Mouse (Mus musculus): ENCODE results near the gene Cog3.

The Cog3 gene

GRCm38 (mm10) chr14:75676316-75676715, 78.0 kb downstream of the Cog3 start:
- DNase-seq: no peak

DNA sequence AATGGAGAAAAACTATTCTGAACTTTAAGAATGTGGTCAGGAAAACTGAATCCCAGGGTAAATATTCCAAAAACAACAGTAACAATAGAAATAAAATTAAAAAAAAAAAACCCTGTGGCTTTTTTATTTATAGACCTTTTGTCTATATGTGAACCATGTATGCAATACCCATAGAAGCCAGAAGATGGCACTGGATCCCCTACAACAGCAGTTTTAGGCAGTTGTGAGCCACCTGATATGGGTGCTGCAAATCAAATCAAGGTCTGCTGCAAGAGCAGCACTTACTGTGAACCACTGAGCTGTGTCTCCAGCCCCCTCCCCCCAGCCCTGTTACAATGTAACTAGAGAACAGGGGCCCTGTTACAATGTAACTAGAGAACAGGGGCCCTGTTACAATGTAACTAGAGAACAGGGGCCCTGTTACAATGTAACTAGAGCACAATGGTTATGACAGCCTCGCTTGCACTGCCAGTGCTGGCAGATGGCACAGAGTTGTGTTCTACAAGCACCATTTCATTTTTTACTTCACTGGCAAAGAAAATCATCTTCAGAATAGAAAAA, 85.2 kb downstream of the Cog3 start:
- DNase-seq: no peak

DNA sequence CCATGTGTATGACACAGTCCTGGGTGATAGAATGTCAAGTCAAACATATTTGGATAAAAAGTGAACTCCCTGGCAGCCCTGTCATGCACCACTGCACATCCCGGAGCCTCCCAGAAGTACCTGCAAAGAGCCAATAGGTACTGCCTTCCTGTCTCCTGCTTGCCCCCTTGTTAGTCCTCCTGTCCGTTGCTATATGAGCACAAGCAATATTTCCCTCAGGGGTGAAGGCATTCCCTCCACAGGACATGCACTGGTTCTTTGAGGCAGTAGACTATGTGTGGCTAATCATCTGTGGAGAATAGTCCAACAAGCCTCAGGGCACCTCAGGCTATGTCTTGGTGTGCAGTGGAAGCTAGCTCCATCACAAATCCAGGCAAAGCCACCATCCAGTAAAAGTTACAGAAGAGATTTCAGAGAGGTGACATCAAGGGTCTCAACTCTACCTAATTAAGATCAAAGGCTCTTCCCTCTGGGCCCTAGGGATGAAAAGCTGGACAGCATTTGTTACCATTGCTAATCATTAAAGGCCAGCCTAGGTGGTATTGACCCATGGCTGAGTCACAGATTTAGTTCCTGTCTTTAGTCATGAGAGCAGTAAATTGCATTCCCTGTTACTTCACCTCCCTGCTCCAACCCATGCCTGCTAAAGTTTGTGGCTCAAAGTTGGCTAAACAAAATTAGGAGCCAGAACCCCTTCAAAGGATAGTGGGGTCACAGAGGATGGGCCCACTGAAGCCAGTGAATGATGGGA, 88.7 kb downstream of the Cog3 start:
- DNase-seq: no peak

GRCm38 (mm10) chr14:75661548-75661947, 92.8 kb downstream of the Cog3 start:
- no peak for DNase-seq

DNA sequence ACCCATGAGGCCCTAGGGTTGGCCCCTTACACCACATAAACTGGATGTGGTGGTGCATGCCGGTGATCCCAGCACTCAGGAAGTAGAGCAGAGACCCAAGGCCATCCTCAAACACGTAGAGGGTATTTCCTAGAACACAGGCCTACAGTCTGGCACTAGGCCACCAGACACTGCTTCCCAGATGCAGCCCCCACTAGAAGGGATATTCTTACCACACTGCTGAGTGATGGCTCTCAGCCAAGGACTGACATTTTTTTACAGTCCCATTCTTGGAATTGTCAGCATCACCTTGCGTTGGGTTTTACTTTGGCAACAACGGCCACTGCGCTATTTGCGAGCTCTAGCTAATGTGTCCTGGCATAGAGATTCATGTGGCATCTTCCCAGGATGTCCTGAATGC, 93.4 kb downstream of the Cog3 start:
- DNase-seq: no peak
